Mouse (Mus musculus): Measurements from ENCODE around the gene Rars. TPM values are rescaled to one million over a fixed set of nuclear protein-coding genes. Genes with fewer than 3 reads are reported as not detected.

Gene Rars
- polyA plus RNA-seq, 1 experiment, result 38.1 TPM

- peaks cover 1% of the 10 kb centered on the region; the same call in 1 of the 2 replicates for H3K4me1 ChIP-seq (ENCODE audit: control insufficient read depth, insufficient read depth, low read length)
- TF ChIP-seq POLR2A (IDR thresholded peaks at IDR 0.05; ENCODE audit: extremely low read depth, insufficient read depth, low read length) (no peak), CTCF (IDR thresholded peaks at IDR 0.05; ENCODE audit: extremely low read depth, insufficient read depth, low read length) (no peak)
- no peak overlapping the region for H3K27ac ChIP-seq (ENCODE audit: insufficient read depth, low read length)
- no peak overlapping the region for H3K4me3 ChIP-seq (ENCODE audit: insufficient read depth, low read length)
Measured at GRCm38 (mm10) chr11:35776452-35776851, 57.9 kb downstream of the Rars start.

GRCm38 (mm10) chr11:35775606-35776005 is 58.7 kb downstream of the Rars start:
- TF ChIP-seq POLR2A (IDR thresholded peaks at IDR 0.05; ENCODE audit: extremely low read depth, insufficient read depth, low read length), result no peak
- no peak for TF ChIP-seq CTCF (IDR thresholded peaks at IDR 0.05; ENCODE audit: extremely low read depth, insufficient read depth, low read length)
- Histone ChIP-seq H3K4me1 (ENCODE audit: control insufficient read depth, insufficient read depth, low read length) (peaks cover 8% of the 10 kb centered on the region), H3K4me3 (ENCODE audit: insufficient read depth, low read length) (no peak overlapping the region), H3K27ac (ENCODE audit: insufficient read depth, low read length) (no peak overlapping the region)

GRCm38 (mm10) chr11:35770741-35771504 is 63.4 kb downstream of the Rars start:
- no peak for TF ChIP-seq CTCF (IDR thresholded peaks at IDR 0.05; ENCODE audit: extremely low read depth, insufficient read depth, low read length)
- TF ChIP-seq POLR2A (IDR thresholded peaks at IDR 0.05; ENCODE audit: extremely low read depth, insufficient read depth, low read length), result no peak
- Histone ChIP-seq H3K4me1 (ENCODE audit: control insufficient read depth, insufficient read depth, low read length) (peaks cover 7% of the 10 kb centered on the region), H3K4me3 (ENCODE audit: insufficient read depth, low read length) (peak overlapping the region; percentile 63), H3K27ac (ENCODE audit: insufficient read depth, low read length) (no peak overlapping the region)

- Histone ChIP-seq H3K4me3 (ENCODE audit: insufficient read depth, low read length) (peak overlapping the region; percentile 63), H3K4me1 (ENCODE audit: control insufficient read depth, insufficient read depth, low read length) (peaks cover 7% of the 10 kb centered on the region), H3K27ac (ENCODE audit: insufficient read depth, low read length) (peak overlapping the region; percentile 66)
- TF ChIP-seq CTCF (IDR thresholded peaks at IDR 0.05; ENCODE audit: extremely low read depth, insufficient read depth, low read length) (no peak), POLR2A (IDR thresholded peaks at IDR 0.05; ENCODE audit: extremely low read depth, insufficient read depth, low read length) (peak; percentile 28; the same call in 1 of the 2 replicates)
Measured at GRCm38 (mm10) chr11:35769746-35770437, 64.4 kb downstream of the Rars start.

DNA sequence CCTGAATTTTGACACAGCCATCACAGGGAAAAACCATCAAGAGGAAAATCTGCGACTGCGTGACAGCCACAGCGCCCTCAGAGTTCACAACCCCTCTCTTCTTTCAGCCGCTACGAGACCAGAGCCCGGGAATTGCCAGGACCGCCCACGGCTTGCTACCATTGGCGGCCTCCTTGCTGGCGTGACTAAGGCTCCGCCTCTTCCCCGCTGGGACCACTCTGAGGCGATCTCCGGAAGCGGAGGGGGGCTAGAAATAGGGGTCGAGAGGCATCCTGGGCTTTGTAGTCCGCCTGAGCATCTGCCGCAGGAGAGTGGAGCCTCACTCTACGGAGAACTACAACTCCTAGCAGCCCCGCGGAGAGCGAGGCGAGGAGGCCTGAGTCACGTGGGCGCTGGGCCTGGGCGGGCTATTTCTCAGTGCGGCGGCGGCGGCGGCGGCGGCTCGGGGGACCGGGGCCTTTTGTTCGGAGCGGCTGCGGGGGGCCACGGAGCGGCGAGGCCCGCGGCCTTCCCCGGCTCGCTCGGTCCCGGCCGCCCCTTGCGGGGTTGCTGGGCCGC is 65.0 kb downstream of the Rars start, which contains the start of gene Pank3:
Gene Pank3 (plus strand): TSS at position 297 of the 558 bp plus-strand sequence.
- Histone ChIP-seq H3K4me1 (ENCODE audit: control insufficient read depth, insufficient read depth, low read length) (peaks cover 7% of the 10 kb centered on the region), H3K27ac (ENCODE audit: insufficient read depth, low read length) (peak within 1 kb of the TSS; percentile 66), H3K4me3 (ENCODE audit: insufficient read depth, low read length) (peak within 1 kb of the TSS; percentile 63)
- TF ChIP-seq POLR2A (IDR thresholded peaks at IDR 0.05; ENCODE audit: extremely low read depth, insufficient read depth, low read length) (peak; percentile 74), CTCF (IDR thresholded peaks at IDR 0.05; ENCODE audit: extremely low read depth, insufficient read depth, low read length) (no peak)

- Histone ChIP-seq H3K4me3 (ENCODE audit: insufficient read depth, low read length) (no peak overlapping the region), H3K4me1 (ENCODE audit: control insufficient read depth, insufficient read depth, low read length) (peaks cover 7% of the 10 kb centered on the region), H3K27ac (ENCODE audit: insufficient read depth, low read length) (no peak overlapping the region)
- TF ChIP-seq POLR2A (IDR thresholded peaks at IDR 0.05; ENCODE audit: extremely low read depth, insufficient read depth, low read length) (no peak), CTCF (IDR thresholded peaks at IDR 0.05; ENCODE audit: extremely low read depth, insufficient read depth, low read length) (no peak)
Measured at GRCm38 (mm10) chr11:35766845-35767244, 67.5 kb downstream of the Rars start.

- TF ChIP-seq CTCF (IDR thresholded peaks at IDR 0.05; ENCODE audit: extremely low read depth, insufficient read depth, low read length) (no peak), POLR2A (IDR thresholded peaks at IDR 0.05; ENCODE audit: extremely low read depth, insufficient read depth, low read length) (no peak)
Measured at GRCm38 (mm10) chr11:35760627-35761003, 73.7 kb downstream of the Rars start.

DNA sequence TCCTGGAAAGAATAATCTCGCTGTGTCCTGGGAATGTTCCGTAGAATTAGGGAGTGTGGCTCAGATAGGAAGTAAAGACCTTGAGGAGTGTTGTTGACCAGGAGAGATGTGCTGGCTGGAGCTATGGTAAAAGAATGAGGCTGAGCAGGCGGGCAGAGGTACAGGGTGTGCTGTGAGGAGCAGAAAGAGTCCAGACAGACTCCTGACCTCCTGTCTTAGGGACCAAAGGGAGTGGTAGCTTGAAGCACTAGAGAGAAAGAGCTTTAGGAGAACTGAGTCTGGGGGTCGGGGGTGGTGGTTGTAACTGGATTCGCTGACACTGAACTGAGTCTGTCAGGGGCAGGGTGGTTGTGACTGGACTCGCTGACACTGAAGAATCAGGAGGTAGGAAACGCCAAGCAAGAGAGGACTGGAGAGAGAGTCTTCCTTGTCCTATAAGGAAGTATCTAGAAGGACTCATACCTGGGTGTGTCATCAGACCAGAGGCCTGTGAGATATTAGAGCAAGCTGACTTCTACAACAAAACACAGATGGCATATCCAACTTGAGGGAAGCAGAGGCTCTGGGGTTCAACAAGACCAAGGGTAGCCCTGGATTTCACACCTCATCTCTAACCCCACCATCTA is 74.2 kb downstream of the Rars start:
- TF ChIP-seq CTCF (IDR thresholded peaks at IDR 0.05; ENCODE audit: extremely low read depth, insufficient read depth, low read length) (no peak), POLR2A (IDR thresholded peaks at IDR 0.05; ENCODE audit: extremely low read depth, insufficient read depth, low read length) (no peak)
- Histone ChIP-seq H3K4me3 (ENCODE audit: insufficient read depth, low read length) (no peak overlapping the region), H3K4me1 (ENCODE audit: control insufficient read depth, insufficient read depth, low read length) (0 out of 2 replicates have a peak, but pooled peaks cover 2% of the 10 kb centered on the region), H3K27ac (ENCODE audit: insufficient read depth, low read length) (no peak overlapping the region)

More at GRCm38 (mm10) chr11:35760627-35761003, 73.7 kb downstream of the Rars start:
- 0 out of 2 replicates have a peak, but pooled peaks cover 2% of the 10 kb centered on the region for H3K4me1 ChIP-seq (ENCODE audit: control insufficient read depth, insufficient read depth, low read length)
- H3K27ac ChIP-seq (ENCODE audit: insufficient read depth, low read length), result no peak overlapping the region
- no peak overlapping the region for H3K4me3 ChIP-seq (ENCODE audit: insufficient read depth, low read length)

Other genes starting within 250 kb of the Rars start
- 21.2 and 21.6 TPM in 2 replicates for gene Pank3, start 65.0 kb downstream of the Rars start, polyA plus RNA-seq (2012; rRNA removed)
- 60.3 and 66.9 TPM in 2 replicates for gene Fbll1, start 35.6 kb downstream of the Rars start, polyA plus RNA-seq (2012; rRNA removed)
- gene Wwc1, start 146.0 kb upstream of the Rars start, polyA plus RNA-seq (2012; rRNA removed), result 62.7 and 68.2 TPM in 2 replicates